Mouse (Mus musculus): ENCODE measurements at regions not wholly inside any gene's neighbourhood (a gene's known extent, or its start where the extent isn't known, plus 50 kb on each side); places are given as distances from the start of the nearest gene placed in this dataset.
A peak's percentile ranks its signal among the peaks of the same experiment; 100 is the strongest.
"Not testable (repeated sequence)": the region's sequence is repeated elsewhere in the genome, so short reads cannot be mapped to it uniquely, and the experiment has no call there.

DNA sequence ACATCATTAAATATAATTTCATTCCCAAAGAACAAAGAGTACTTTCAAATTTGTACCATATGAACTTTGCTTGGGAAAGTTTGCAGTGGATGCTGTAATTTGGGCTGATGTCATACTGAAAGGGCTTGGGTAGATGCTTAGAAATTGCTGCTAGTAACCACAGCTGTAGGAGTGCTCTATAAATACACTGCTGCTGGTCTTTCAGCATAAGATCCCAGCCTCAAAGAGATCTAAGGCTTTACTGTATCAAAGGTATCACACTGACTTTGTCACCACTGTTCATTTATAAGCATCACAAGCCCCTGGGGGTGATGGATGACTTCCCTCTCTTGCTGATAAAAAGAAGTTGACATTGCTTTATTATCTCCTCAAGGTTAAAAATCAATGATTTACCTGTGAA is 497.2 kb downstream of the Pla2g4a start:
- no peak for DNase-seq (ENCODE audit: low read depth, low spot score)

- DNase-seq (ENCODE audit: low read depth, low spot score): no peak
Observed at GRCm38 (mm10) chr1:149449801-149450493, 511.1 kb downstream of the Pla2g4a start.

GRCm38 (mm10) chr1:149448516-149448915 is 512.6 kb downstream of the Pla2g4a start:
- no peak for DNase-seq (ENCODE audit: low read depth, low spot score)

DNA sequence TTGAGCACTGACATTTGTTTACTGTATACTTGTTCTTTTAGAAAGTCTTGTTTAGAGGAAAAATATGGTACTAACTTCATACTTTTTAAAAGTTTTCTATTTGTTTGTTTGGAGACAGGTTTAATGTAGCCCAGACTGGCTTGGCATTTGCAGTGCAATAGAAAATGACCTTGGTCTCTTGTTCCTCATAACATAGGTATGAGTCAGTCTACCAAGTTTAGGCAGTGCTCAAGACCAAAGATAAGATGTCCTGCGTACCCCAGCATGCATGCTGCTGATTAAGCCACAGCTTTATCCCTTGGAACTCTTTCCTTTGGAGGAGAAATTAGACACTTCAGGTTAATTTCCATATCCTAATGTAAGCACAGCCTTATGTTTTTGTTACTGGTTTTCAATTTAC is 550.1 kb downstream of the Pla2g4a start:
- no peak for DNase-seq (ENCODE audit: low read depth, low spot score)

DNA sequence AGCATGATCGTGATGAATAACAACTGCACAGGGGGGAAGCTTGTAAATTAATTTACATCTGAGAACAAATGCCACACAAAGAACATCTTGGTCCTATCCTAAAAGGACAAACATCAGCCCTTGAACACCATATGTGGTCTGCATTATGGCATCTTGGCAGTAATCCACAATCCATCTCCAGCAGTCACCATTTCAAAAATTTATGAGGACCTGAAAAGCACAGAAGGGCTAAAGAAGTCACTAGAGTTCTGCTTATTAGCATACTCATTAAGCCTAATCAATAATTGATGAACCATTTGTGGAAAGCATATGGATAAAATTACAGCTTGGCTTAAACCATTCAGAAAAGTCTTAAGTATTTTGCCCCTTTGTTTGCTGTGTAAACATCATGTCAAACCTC is 555.7 kb downstream of the Pla2g4a start:
- DNase-seq (ENCODE audit: low read depth, low spot score): peak; percentile 4

GRCm38 (mm10) chr1:149388706-149389105 is 572.4 kb downstream of the Pla2g4a start:
- no peak for DNase-seq (ENCODE audit: low read depth, low spot score)

DNA sequence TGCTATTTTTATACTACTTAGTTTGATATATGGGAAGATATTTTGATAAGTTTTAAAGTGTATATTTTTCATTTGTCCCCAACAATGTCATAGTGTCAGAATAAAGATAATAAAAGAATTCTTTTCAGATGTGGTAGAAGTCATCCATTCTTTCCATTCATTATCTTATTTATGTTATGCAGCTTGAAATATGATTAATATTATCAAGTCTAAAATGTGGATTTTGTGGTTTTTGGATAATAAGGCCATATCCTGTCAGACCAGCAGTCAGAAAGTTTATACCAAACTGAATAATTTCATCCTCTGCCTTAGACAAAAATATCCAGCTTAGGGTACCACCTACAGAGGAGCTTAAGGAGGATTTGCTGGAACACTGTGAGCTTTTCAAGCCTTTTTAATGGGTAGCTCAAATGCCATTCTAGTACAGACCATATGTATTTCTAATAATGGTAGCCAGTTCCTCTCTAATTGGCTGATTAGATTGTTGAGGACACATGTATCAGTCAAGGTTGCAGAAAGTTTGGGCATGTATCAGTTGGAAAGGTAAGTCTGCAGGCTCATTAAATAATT is 609.7 kb downstream of the Pla2g4a start:
- no peak for DNase-seq (ENCODE audit: low read depth, low spot score)

- no peak for DNase-seq (ENCODE audit: low read depth, low spot score)
Observed at GRCm38 (mm10) chr1:149347359-149347758, 613.7 kb downstream of the Pla2g4a start.

- no peak for DNase-seq (ENCODE audit: low read depth, low spot score)
Observed at GRCm38 (mm10) chr1:149338158-149338557, 622.9 kb downstream of the Pla2g4a start.

GRCm38 (mm10) chr1:149332239-149332638 is 628.9 kb downstream of the Pla2g4a start:
- no peak for DNase-seq (ENCODE audit: low read depth, low spot score)

GRCm38 (mm10) chr1:149327171-149327570 is 633.9 kb downstream of the Pla2g4a start:
- no peak for DNase-seq (ENCODE audit: low read depth, low spot score)

- no peak for DNase-seq (ENCODE audit: low read depth, low spot score)
Observed at GRCm38 (mm10) chr1:149323095-149323494, 638.0 kb downstream of the Pla2g4a start.

DNA sequence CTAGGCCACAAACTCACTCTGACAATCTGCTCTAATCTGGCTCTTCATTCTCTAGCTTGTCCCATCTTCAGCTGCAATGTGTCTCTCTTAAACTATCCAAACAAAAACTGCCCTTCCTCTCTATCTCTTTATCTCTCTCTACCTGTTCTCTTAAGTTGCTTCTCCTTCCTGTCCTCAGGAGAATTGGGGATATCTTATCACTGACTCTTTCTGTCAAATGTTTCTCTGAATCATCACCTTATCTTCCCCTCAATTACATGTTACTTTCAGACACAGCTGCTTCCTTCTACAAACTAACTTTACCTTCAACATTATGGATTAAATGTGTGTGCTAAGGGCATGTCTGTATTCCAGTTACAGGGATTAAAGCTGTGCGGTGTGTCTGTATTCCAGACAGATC is 671.4 kb downstream of the Pla2g4a start:
- no peak for DNase-seq (ENCODE audit: low read depth, low spot score)

DNA sequence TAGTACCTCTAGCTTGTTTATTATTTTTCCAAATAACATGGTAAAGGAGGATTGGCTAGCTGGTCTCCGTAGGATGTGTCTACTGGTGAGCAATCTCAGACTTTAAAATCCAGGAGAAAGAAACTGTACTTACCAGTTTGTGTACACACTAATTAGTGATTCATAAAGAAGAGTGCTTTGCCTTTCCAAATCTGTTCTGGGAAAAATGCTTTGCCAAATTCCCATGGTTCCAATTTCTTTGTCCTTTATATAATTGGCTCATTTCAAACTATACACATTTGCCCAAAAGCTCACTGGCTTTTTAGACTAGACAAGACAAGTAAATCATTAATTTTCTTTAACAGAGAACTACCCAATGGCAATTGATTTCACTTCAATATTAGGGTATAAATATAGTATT is 686.2 kb downstream of the Pla2g4a start:
- DNase-seq (ENCODE audit: low read depth, low spot score): no peak

DNA sequence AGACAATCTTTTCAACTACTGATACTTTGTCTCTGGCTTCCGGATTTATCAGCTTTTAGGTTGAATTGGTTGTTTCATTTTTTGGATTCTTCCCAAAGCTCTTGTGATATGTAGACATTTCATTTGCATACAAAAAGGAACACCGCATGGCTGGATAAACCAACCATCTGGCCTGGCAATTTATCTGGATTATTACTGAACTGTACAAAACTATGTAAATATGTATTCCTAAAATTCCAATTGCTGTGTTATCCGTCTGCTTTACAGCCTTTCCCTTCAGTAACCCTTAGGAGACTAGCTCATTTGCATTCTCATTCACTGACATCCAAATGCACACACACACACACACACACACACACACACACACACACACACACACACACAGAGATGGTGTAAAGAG is 704.2 kb downstream of the Pla2g4a start:
- DNase-seq (ENCODE audit: low read depth, low spot score): no peak

- peak; percentile 23 for DNase-seq (ENCODE audit: low read depth, low spot score)
Observed at GRCm38 (mm10) chr1:149254141-149254540, 706.9 kb downstream of the Pla2g4a start.

DNA sequence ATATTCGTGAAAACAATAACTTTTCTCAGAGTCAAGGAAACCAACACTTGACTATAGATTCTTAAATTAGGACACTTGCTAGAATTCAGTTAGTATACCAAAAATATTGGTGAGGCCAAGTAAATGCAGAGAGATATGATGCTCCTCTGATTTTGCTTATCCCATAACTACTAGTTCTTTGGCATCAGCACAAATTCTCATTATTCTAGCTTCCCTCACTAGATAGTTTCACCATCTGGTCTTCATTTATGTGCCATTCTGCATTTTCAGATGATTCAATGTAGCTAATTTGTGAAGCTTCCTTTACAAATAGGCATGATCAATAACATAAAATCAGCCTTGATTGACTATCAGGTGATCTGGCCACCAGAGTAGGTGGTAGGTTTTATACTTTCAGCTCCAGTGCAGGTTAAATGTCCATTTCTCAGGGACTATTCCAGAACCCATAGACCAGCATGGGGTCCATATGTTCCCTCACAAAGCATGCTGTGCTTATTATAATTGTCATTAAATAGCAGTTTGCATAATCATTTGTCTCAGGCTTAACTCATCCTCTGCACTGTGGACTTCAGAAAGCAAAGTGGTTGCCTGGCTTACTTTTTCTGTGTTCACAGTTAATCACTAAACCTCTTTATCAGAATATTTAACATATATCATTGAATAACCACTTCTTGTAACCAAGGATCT is 722.6 kb downstream of the Pla2g4a start:
- DNase-seq (ENCODE audit: low read depth, low spot score): no peak

- DNase-seq (ENCODE audit: low read depth, low spot score): not testable (repeated sequence)
Observed at GRCm38 (mm10) chr1:149227170-149227569, 733.9 kb downstream of the Pla2g4a start.

- no peak for DNase-seq (ENCODE audit: low read depth, low spot score)
Observed at GRCm38 (mm10) chr1:149226400-149226799, 734.7 kb downstream of the Pla2g4a start.

DNA sequence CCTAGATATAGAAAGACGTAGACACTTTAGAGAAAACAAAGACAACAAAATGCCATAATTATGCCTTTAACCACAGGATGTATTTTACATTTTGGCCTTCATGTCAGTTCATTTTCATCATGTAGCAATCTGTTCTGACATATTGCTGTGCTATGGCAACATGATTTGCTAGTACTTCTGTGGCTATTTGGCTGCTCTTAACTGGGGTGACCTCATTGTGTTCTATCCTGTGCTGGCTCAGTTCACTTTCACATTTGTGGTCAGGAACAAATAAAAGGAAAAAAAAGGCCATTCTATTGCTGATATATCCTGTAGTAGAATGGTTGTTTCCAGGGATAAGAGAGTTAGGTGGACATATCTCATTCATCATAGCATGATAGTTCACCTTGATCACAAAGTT is 758.5 kb downstream of the Pla2g4a start:
- no peak for DNase-seq (ENCODE audit: low read depth, low spot score)

DNA sequence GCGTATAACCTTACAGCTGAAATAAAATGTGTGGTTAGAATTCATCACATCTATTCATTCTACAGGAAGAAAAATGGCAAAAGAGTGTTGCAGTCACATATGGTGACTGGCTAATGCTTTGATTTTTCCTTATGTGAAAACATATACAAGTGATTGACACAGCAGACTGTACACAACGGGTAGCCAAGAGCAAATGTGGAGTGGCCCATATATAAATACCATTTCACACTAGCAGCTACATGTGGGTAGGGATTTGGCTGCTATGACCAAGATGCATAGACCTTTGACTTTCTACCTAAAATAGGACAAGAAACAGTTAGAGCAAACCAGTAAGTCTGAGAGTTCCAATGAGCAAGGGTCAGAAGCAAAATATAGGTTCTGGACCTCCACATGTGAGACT is 761.8 kb downstream of the Pla2g4a start:
- no peak for DNase-seq (ENCODE audit: low read depth, low spot score)

DNA sequence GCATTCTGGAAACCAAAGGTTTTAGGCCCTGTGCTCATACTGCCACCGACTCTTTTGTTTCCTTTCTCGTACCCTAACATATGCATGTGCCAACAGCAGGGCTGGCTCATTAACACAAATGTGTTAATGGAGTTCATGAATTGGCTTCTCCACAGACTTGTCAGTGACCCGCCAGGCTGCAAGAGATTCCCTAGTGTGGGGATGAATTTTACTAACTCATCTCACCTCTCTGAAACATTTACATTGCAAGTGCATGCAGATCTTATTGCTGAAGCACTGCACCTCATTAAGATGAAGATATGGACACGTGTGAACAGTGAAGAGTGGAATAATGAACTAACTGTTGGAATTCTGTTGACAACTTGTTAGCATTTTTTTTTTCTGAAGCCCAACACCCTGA is 762.2 kb downstream of the Pla2g4a start:
- DNase-seq (ENCODE audit: low read depth, low spot score): no peak
